Mouse (Mus musculus): ENCODE results near the gene Syn3. TPM values are rescaled to one million over a fixed set of nuclear protein-coding genes. Genes with fewer than 3 reads are reported as not detected.

Gene Syn3
- polyA plus RNA-seq, 1 experiment from 2014 or later, result 14.7 TPM

GRCm38 (mm10) chr10:86328691-86329090, 170.0 kb downstream of the Syn3 start:
- 87% methylated on average over 2 of the region's 2 CpGs for WGBS
- Histone ChIP-seq H3K4me2 (no peak overlapping the region), H3K9ac (no peak overlapping the region), H3K27ac (replicated peaks) (no peak overlapping the region), H3K9me3 (no peaks in the 10 kb centered on the region), H3K36me3 (no peaks in the 10 kb centered on the region), H3K4me1 (replicated peaks) (peaks cover 24% of the 10 kb centered on the region), H3K27me3 (no peaks in the 10 kb centered on the region), H3K4me3 (no peak overlapping the region)
- no peak for ATAC-seq (ENCODE audit: low read depth)

GRCm38 (mm10) chr10:86328143-86328542, 170.6 kb downstream of the Syn3 start:
- ATAC-seq (ENCODE audit: low read depth), result no peak
- Histone ChIP-seq H3K9ac (no peak overlapping the region), H3K36me3 (no peaks in the 10 kb centered on the region), H3K4me2 (no peak overlapping the region), H3K27me3 (no peaks in the 10 kb centered on the region), H3K27ac (replicated peaks) (no peak overlapping the region), H3K9me3 (no peaks in the 10 kb centered on the region), H3K4me1 (replicated peaks) (peaks cover 20% of the 10 kb centered on the region), H3K4me3 (no peak overlapping the region)
- 95% methylated on average over 4 of the region's 4 CpGs for WGBS

- 46% methylated on average over 6 of the region's 6 CpGs for WGBS
- H3K9me3 ChIP-seq, result no peaks in the 10 kb centered on the region
- no peak overlapping the region for H3K4me2 ChIP-seq
- no peaks in the 10 kb centered on the region for H3K36me3 ChIP-seq
- no peak overlapping the region for H3K27ac ChIP-seq (replicated peaks)
- no peaks in the 10 kb centered on the region for H3K27me3 ChIP-seq
- H3K9ac ChIP-seq, result no peak overlapping the region
- no peak overlapping the region for H3K4me3 ChIP-seq
- no peaks in the 10 kb centered on the region; the same call in 1 of the 2 replicates for H3K4me1 ChIP-seq (replicated peaks)
- no peak for ATAC-seq (ENCODE audit: low read depth)
These were observed 173.4 kb downstream of the Syn3 start for GRCm38 (mm10) chr10:86325272-86325671.

GRCm38 (mm10) chr10:86323275-86323994, 175.3 kb downstream of the Syn3 start:
- Histone ChIP-seq H3K4me2 (no peak overlapping the region), H3K27me3 (no peaks in the 10 kb centered on the region), H3K9me3 (no peaks in the 10 kb centered on the region), H3K36me3 (no peaks in the 10 kb centered on the region), H3K4me1 (replicated peaks) (peaks cover 13% of the 10 kb centered on the region), H3K27ac (replicated peaks) (no peak overlapping the region), H3K4me3 (no peak overlapping the region), H3K9ac (no peak overlapping the region)
- 85% methylated on average over 4 of the region's 4 CpGs for WGBS
- ATAC-seq (ENCODE audit: low read depth), result no peak

- no peak overlapping the region for H3K4me3 ChIP-seq
- no peak overlapping the region for H3K9ac ChIP-seq
- no peaks in the 10 kb centered on the region for H3K27me3 ChIP-seq
- no peaks in the 10 kb centered on the region for H3K9me3 ChIP-seq
- peaks cover 25% of the 10 kb centered on the region for H3K4me1 ChIP-seq (replicated peaks)
- H3K27ac ChIP-seq (replicated peaks), result no peak overlapping the region
- no peaks in the 10 kb centered on the region for H3K36me3 ChIP-seq
- 62% methylated on average over 1 of the region's 1 CpGs for WGBS
- no peak overlapping the region for H3K4me2 ChIP-seq
- ATAC-seq (ENCODE audit: low read depth), result no peak
These were observed 176.7 kb downstream of the Syn3 start for GRCm38 (mm10) chr10:86322006-86322405.

GRCm38 (mm10) chr10:86321194-86321593, 177.5 kb downstream of the Syn3 start:
- Histone ChIP-seq H3K27ac (replicated peaks) (no peak overlapping the region), H3K9me3 (no peaks in the 10 kb centered on the region), H3K27me3 (no peaks in the 10 kb centered on the region), H3K9ac (no peak overlapping the region), H3K4me1 (replicated peaks) (peaks cover 29% of the 10 kb centered on the region), H3K4me2 (no peak overlapping the region), H3K36me3 (no peaks in the 10 kb centered on the region), H3K4me3 (no peak overlapping the region)
- WGBS, result 92% methylated on average over 8 of the region's 8 CpGs
- no peak for ATAC-seq (ENCODE audit: low read depth)

- Histone ChIP-seq H3K4me3 (no peak overlapping the region), H3K4me1 (replicated peaks) (peaks cover 29% of the 10 kb centered on the region), H3K9ac (no peak overlapping the region), H3K27me3 (no peaks in the 10 kb centered on the region), H3K4me2 (no peak overlapping the region), H3K36me3 (no peaks in the 10 kb centered on the region), H3K27ac (replicated peaks) (no peak overlapping the region), H3K9me3 (no peaks in the 10 kb centered on the region)
- 82% methylated on average over 5 of the region's 5 CpGs for WGBS
- ATAC-seq (ENCODE audit: low read depth), result no peak
These were observed 178.5 kb downstream of the Syn3 start for GRCm38 (mm10) chr10:86320204-86320603.

GRCm38 (mm10) chr10:86319526-86319925, 179.2 kb downstream of the Syn3 start:
- H3K36me3 ChIP-seq, result no peaks in the 10 kb centered on the region
- no peak overlapping the region for H3K4me2 ChIP-seq
- H3K27me3 ChIP-seq, result no peaks in the 10 kb centered on the region
- H3K4me3 ChIP-seq, result no peak overlapping the region
- H3K27ac ChIP-seq (replicated peaks), result 0 out of 2 replicates have a peak overlapping the region, but pooled peaks have one; percentile 14
- WGBS, result 2% methylated on average over 3 of the region's 3 CpGs
- ATAC-seq (ENCODE audit: low read depth), result no peak
- H3K4me1 ChIP-seq (replicated peaks), result peaks cover 29% of the 10 kb centered on the region
- H3K9me3 ChIP-seq, result no peaks in the 10 kb centered on the region
- H3K9ac ChIP-seq, result no peak overlapping the region

GRCm38 (mm10) chr10:86318552-86319140, 180.1 kb downstream of the Syn3 start:
- peaks cover 4% of the 10 kb centered on the region; the same call in 1 of the 2 replicates for H3K36me3 ChIP-seq
- peaks cover 29% of the 10 kb centered on the region for H3K4me1 ChIP-seq (replicated peaks)
- 73% methylated on average over 5 of the region's 5 CpGs for WGBS
- H3K27ac ChIP-seq (replicated peaks), result no peak overlapping the region
- H3K9me3 ChIP-seq, result no peaks in the 10 kb centered on the region
- no peak overlapping the region for H3K4me3 ChIP-seq
- H3K27me3 ChIP-seq, result no peaks in the 10 kb centered on the region
- no peak overlapping the region for H3K4me2 ChIP-seq
- no peak overlapping the region for H3K9ac ChIP-seq
- no peak for ATAC-seq (ENCODE audit: low read depth)

- Histone ChIP-seq H3K27ac (replicated peaks) (no peak overlapping the region), H3K4me1 (replicated peaks) (peaks cover 29% of the 10 kb centered on the region), H3K36me3 (peaks cover 4% of the 10 kb centered on the region; the same call in 1 of the 2 replicates), H3K9me3 (no peaks in the 10 kb centered on the region), H3K4me3 (no peak overlapping the region), H3K9ac (no peak overlapping the region), H3K27me3 (no peaks in the 10 kb centered on the region), H3K4me2 (no peak overlapping the region)
- WGBS, result 52% methylated on average over 7 of the region's 7 CpGs
- ATAC-seq (ENCODE audit: low read depth), result peak; percentile 57; the same call in 1 of the 2 replicates
These were observed 181.1 kb downstream of the Syn3 start for GRCm38 (mm10) chr10:86317633-86318032.

- Histone ChIP-seq H3K27me3 (no peaks in the 10 kb centered on the region), H3K36me3 (peaks cover 4% of the 10 kb centered on the region; the same call in 1 of the 2 replicates), H3K4me3 (no peak overlapping the region), H3K4me1 (replicated peaks) (peaks cover 29% of the 10 kb centered on the region), H3K27ac (replicated peaks) (no peak overlapping the region), H3K4me2 (no peak overlapping the region), H3K9ac (no peak overlapping the region), H3K9me3 (no peaks in the 10 kb centered on the region)
- no peak for ATAC-seq (ENCODE audit: low read depth)
- WGBS, result 59% methylated on average over 3 of the region's 3 CpGs
These were observed 183.2 kb downstream of the Syn3 start for GRCm38 (mm10) chr10:86315513-86315912.

GRCm38 (mm10) chr10:86313448-86313847, 185.2 kb downstream of the Syn3 start:
- Histone ChIP-seq H3K4me1 (replicated peaks) (peaks cover 17% of the 10 kb centered on the region), H3K36me3 (peaks cover 4% of the 10 kb centered on the region; the same call in 1 of the 2 replicates), H3K9ac (no peak overlapping the region), H3K4me3 (no peak overlapping the region), H3K4me2 (no peak overlapping the region), H3K27ac (replicated peaks) (no peak overlapping the region), H3K9me3 (no peaks in the 10 kb centered on the region), H3K27me3 (no peaks in the 10 kb centered on the region)
- WGBS, result 86% methylated on average over 1 of the region's 1 CpGs
- ATAC-seq (ENCODE audit: low read depth), result no peak

Measured in neural tube, embryonic 13.5 days (tissue).